Mouse (Mus musculus) olfactory bulb, adult 2 months (tissue): ENCODE data around the gene Spice1.

Source experiments
- CTCF ChIP-seq: fragments of 200-500 bp; IDR thresholded peaks from 2 replicates; pipeline ENCODE4 v1.5.1; 2012; ENCODE audit warnings: low read depth, mild to moderate bottlenecking, low read length, moderate library complexity; ENCODE audit not compliant: insufficient read depth
- POLR2A ChIP-seq: fragments of 200-500 bp; IDR thresholded peaks from 2 replicates; pipeline ENCODE4 v1.6.1; 2012; ENCODE audit warnings: mild to moderate bottlenecking, low read depth, low read length, moderate library complexity; ENCODE audit not compliant: insufficient read depth

DNA sequence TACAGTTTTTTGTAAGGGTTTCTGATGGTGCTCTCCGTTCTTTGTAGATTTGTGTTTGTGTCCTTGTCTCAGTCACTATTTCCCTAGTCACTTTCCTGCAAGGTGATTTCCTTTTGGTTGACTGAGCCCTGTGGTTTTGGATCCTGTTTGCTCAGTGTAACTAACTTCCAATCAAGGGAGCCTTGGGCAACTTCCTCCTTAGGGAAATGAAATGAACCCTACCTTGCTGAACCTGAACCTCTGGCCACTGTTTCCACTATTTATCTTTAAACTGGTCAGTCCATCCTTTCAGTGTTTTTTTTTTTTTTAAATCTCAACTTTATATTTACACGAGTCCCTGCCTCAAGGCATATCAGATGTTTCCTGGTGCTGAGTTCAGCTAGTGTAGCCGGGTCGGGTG, 18.3 kb upstream of the Spice1 start:
- TF ChIP-seq CTCF (no peak), POLR2A (no peak)
